In genomic region chr12:51883297-51883805, GRCm38 (mm10) we compare ENCODE assay signal across 10 mouse cellular contexts. TPM values are rescaled to one million over a fixed set of nuclear protein-coding genes. Genes with fewer than 3 reads are reported as not detected.
DNase-seq lines count a peak whose midpoint lies in the region; ATAC-seq and TF ChIP-seq lines count a peak whose summit lies in the region.
"Had no signal": no experiment of that assay in that cellular context is flagged by ENCODE, and none has a peak within 500 bp of the region (broad histone marks: within the 10 kb centered on the region; RNA-seq: fewer than 3 reads in every experiment).

No protein-coding gene starts in this region.

- intact Hi-C loops in gastrocnemius, adult 2 months (cut with DNase I): loop anchor here (5.0 kb wide), 1 partner anchor 56 kb away; the partner anchor contains the start of gene Hectd1
- intact Hi-C loops in heart, postnatal 10 days (cut with DNase I): loop anchor here (5.0 kb wide), 2 partner anchors 51 to 106 kb away; no protein-coding TSS in a partner anchor

- peak; percentile 94 for ATAC-seq in megakaryocyte progenitor cell, adult 5-6 weeks (replicated peaks; ENCODE audit: poor library complexity)

- TF ChIP-seq CTCF in gastrocnemius, adult 2 months (IDR thresholded peaks at IDR 0.05): no peak

- peak overlapping the region; percentile 83 for H3K27ac ChIP-seq in gastrocnemius, adult 2 months
- H3K27ac ChIP-seq: forebrain, embryonic 10.5 days; midbrain, embryonic 12.5 days had no signal

- no peak for DNase-seq in gastrocnemius, adult 2 months
- no peak for DNase-seq in gastrocnemius, adult 18-20 months (ENCODE audit: low spot score)
- DNase-seq in adrenal gland, postnatal 36 days: peak; percentile 27 to 42
- peak; percentile 68 for DNase-seq in liver
- DNase-seq in heart, postnatal 10 days: no peak
- no peak for DNase-seq in cerebellum, adult 18-20 months

- no peak overlapping the region for H3K4me3 ChIP-seq in gastrocnemius, adult 2 months
- H3K4me3 ChIP-seq: forebrain, embryonic 10.5 days; heart, embryonic 13.5 days; midbrain, embryonic 12.5 days had no signal

RNA-seq across cellular contexts. Expression of gene Hectd1, which starts 54.0 kb away (rescaled TPM):
- 100 to 1,000 TPM in 1 of 2 experiments, 10 to 100 TPM in 1; 98.6 to 100 TPM for total RNA-seq in gastrocnemius, adult 2 months (2021)
- total RNA-seq in gastrocnemius, adult 18-20 months (2021): 10 to 100 TPM; 84.3 to 90.9 TPM
- total RNA-seq in adrenal gland, postnatal 36 days (2021): 10 to 100 TPM; 86.7 to 95.8 TPM
- total RNA-seq in megakaryocyte progenitor cell, adult 5-6 weeks (2015): 50.5 and 58.2 TPM in 2 replicates
- 83.8 and 108 TPM in 2 replicates for total RNA-seq in megakaryocyte progenitor cell, adult 5-6 weeks (2017)
- 10 to 100 TPM; 95.8 to 97.3 TPM for total RNA-seq in heart, postnatal 10 days (2021)

Comparison
In these comparisons a context has a peak if more than half of its experiments do, and no peak if none do; other contexts are left out.
1. DNase-seq: peak in adrenal gland, postnatal 36 days (2 of 2) and liver (single experiment); none in gastrocnemius, adult 2 months (single experiment), gastrocnemius, adult 18-20 months (single experiment), heart, postnatal 10 days (0 of 2) and cerebellum, adult 18-20 months (0 of 2).